ENCODE assay signal across 12 mouse cellular contexts in the genomic region with DNA sequence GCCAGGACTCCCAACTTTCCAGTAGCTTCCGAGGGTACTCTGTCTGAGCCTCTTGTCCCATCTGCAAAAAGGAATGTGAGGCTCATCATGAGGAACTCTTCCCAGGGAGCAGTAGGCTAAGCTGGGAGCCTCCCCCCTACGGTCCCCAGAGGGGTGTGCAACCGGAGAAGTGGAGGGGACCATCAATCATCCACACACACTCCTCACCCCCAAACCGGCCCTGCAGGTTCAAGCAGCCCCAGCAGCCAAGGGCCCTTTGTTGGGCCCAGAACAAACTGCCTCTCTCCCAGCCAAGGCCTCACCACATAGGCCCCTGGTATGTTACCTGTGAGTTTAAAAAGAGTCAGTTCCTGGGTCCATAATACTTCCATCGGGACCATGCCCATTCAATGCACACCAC. TPM values are rescaled to one million over a fixed set of nuclear protein-coding genes. Genes with fewer than 3 reads are reported as not detected.
DNase-seq lines count a peak whose midpoint lies in the region; ATAC-seq and TF ChIP-seq lines count a peak whose summit lies in the region.
"Had no signal": no experiment of that assay in that cellular context is flagged by ENCODE, and none has a peak within 500 bp of the region (broad histone marks: within the 10 kb centered on the region; RNA-seq: fewer than 3 reads in every experiment).

No protein-coding gene starts in this region.

- 41% methylated on average over 5 of the region's 5 CpGs for whole genome bisulfite sequencing in lung, embryonic 14.5 days
- WGBS in limb, embryonic 11.5 days = 67% methylated on average over 5 of the region's 5 CpGs
- WGBS in stomach, embryonic 15.5 days = 36% methylated on average over 5 of the region's 5 CpGs

- H3K4me3 ChIP-seq in gastrocnemius, adult 2 months = peak overlapping the region; percentile 45
- H3K4me3 ChIP-seq in lung, embryonic 14.5 days (ENCODE audit: low read depth, low read length) = no peak overlapping the region
- H3K4me3 ChIP-seq in limb, embryonic 11.5 days (ENCODE audit: low read depth, low read length) = no peak overlapping the region
- H3K4me3 ChIP-seq in stomach, embryonic 15.5 days (replicated peaks) = no peak overlapping the region
- H3K4me3 ChIP-seq: midbrain, embryonic 15.5 days had no signal

- no peaks in the 10 kb centered on the region for H3K9me3 ChIP-seq in lung, embryonic 14.5 days (ENCODE audit: low read depth, low read length)
- no peaks in the 10 kb centered on the region for H3K9me3 ChIP-seq in limb, embryonic 11.5 days (ENCODE audit: control insufficient read depth, low read length)
- H3K9me3 ChIP-seq in stomach, embryonic 15.5 days = no peaks in the 10 kb centered on the region
- H3K9me3 ChIP-seq: midbrain, embryonic 15.5 days had no signal

- TF ChIP-seq CTCF in gastrocnemius, adult 2 months (IDR thresholded peaks at IDR 0.05) = no peak
- no peak for TF ChIP-seq CTCF in lung, embryonic 14.5 days (IDR thresholded peaks at IDR 0.05; ENCODE audit: low read depth)

- intact Hi-C loops in gastrocnemius, adult 2 months (cut with DNase I) = no loop called here

- no peaks in the 10 kb centered on the region for H3K27me3 ChIP-seq in lung, embryonic 14.5 days (ENCODE audit: insufficient read depth, low read length)
- no peaks in the 10 kb centered on the region for H3K27me3 ChIP-seq in limb, embryonic 11.5 days (ENCODE audit: control insufficient read depth, insufficient read depth, low read length)
- no peaks in the 10 kb centered on the region for H3K27me3 ChIP-seq in stomach, embryonic 15.5 days (replicated peaks)
- H3K27me3 ChIP-seq: CH12.LX; midbrain, embryonic 15.5 days had no signal

- peak; percentile 42; the same call in 1 of the 2 replicates for ATAC-seq in lung, embryonic 14.5 days (ENCODE audit: insufficient read depth)
- ATAC-seq in limb, embryonic 11.5 days (ENCODE audit: insufficient number of reproducible peaks, low FRiP score, low TSS enrichment, low read depth) = no peak
- peak; percentile 32; the same call in 1 of the 2 replicates for ATAC-seq in stomach, embryonic 15.5 days (ENCODE audit: insufficient read depth, low FRiP score, low read depth)
- ATAC-seq: hindbrain, embryonic 16.5 days; midbrain, embryonic 15.5 days had no signal

- no peak for DNase-seq in gastrocnemius, adult 2 months
- no peak for DNase-seq in gastrocnemius, postnatal 10 days
- peak; percentile 67 for DNase-seq in lung, embryonic 14.5 days
- DNase-seq in lung, postnatal 25 days (ENCODE audit: low spot score) = no peak
- DNase-seq in limb, embryonic 11.5 days (ENCODE audit: low spot score) = peak; percentile 50
- no peak for DNase-seq in thymus, postnatal 4 days
- no peak for DNase-seq in neural tube, embryonic 10.5 days (ENCODE audit: extremely low spot score, low spot score)
- DNase-seq: embryo, embryonic 11 days had no signal

- peaks cover 34% of the 10 kb centered on the region for H3K4me1 ChIP-seq in lung, embryonic 14.5 days (ENCODE audit: insufficient read depth)
- peaks cover 4% of the 10 kb centered on the region; the same call in 1 of the 2 replicates for H3K4me1 ChIP-seq in limb, embryonic 11.5 days (ENCODE audit: control insufficient read depth, insufficient read depth, low read length)
- peaks cover 40% of the 10 kb centered on the region for H3K4me1 ChIP-seq in stomach, embryonic 15.5 days

- H3K9ac ChIP-seq in lung, embryonic 14.5 days = peak overlapping the region; percentile 29
- H3K9ac ChIP-seq in limb, embryonic 11.5 days (ENCODE audit: low read length) = no peak overlapping the region
- H3K9ac ChIP-seq in stomach, embryonic 15.5 days = no peak overlapping the region
- H3K9ac ChIP-seq: midbrain, embryonic 15.5 days had no signal

- H3K4me2 ChIP-seq in lung, embryonic 14.5 days = peak overlapping the region; percentile 32; the same call in 1 of the 2 replicates
- H3K4me2 ChIP-seq in limb, embryonic 11.5 days (ENCODE audit: low read depth, severe bottlenecking) = no peak overlapping the region
- peak overlapping the region; percentile 14; the same call in 1 of the 2 replicates for H3K4me2 ChIP-seq in stomach, embryonic 15.5 days
- H3K4me2 ChIP-seq: midbrain, embryonic 15.5 days had no signal

- peaks cover 7% of the 10 kb centered on the region for H3K36me3 ChIP-seq in lung, embryonic 14.5 days (ENCODE audit: insufficient read depth)
- H3K36me3 ChIP-seq in limb, embryonic 11.5 days (ENCODE audit: control insufficient read depth, insufficient read depth, low read length) = peaks cover 6% of the 10 kb centered on the region; the same call in 1 of the 2 replicates
- H3K36me3 ChIP-seq in stomach, embryonic 15.5 days = 0 out of 2 replicates have a peak, but pooled peaks cover 6% of the 10 kb centered on the region

- H3K27ac ChIP-seq in gastrocnemius, adult 2 months = peak overlapping the region; percentile 83
- peak overlapping the region; percentile 86 for H3K27ac ChIP-seq in lung, embryonic 14.5 days (ENCODE audit: low read depth)
- no peak overlapping the region for H3K27ac ChIP-seq in limb, embryonic 11.5 days (replicated peaks; ENCODE audit: low read depth, low read length)
- H3K27ac ChIP-seq in stomach, embryonic 15.5 days = peak overlapping the region; percentile 80
- H3K27ac ChIP-seq: midbrain, embryonic 15.5 days had no signal

RNA-seq across cellular contexts. Expression of gene Cyb5r3, which starts 5.3 kb away (rescaled TPM):
- 10 to 100 TPM; 39.2 to 43.1 TPM for total RNA-seq in gastrocnemius, adult 2 months (2021)
- 100 to 1,000 TPM in 1 of 2 experiments, 10 to 100 TPM in 1; 91.3 to 102 TPM for total RNA-seq in gastrocnemius, postnatal 10 days (2021)
- 161 and 164 TPM in 2 replicates for polyA plus RNA-seq in lung, embryonic 14.5 days (2014; fragmentation: Nextera tagmentation; extraction: Ambion mirVana)
- 136 and 149 TPM in 2 replicates for polyA plus RNA-seq in limb, embryonic 11.5 days (2014; fragmentation: Nextera tagmentation; extraction: Ambion mirVana)
- 182 and 210 TPM in 2 replicates for polyA plus RNA-seq in stomach, embryonic 15.5 days (2015; fragmentation: Nextera tagmentation; extraction: Ambion mirVana)

RNA-seq across cellular contexts. Expression of gene Poldip3, which starts 17.9 kb away (rescaled TPM):
- 10 to 100 TPM; 16.0 to 16.3 TPM for total RNA-seq in gastrocnemius, adult 2 months (2021)
- total RNA-seq in gastrocnemius, postnatal 10 days (2021) = 10 to 100 TPM; 33.8 to 43.3 TPM
- 159 and 162 TPM in 2 replicates for polyA plus RNA-seq in lung, embryonic 14.5 days (2014; fragmentation: Nextera tagmentation; extraction: Ambion mirVana)
- polyA plus RNA-seq in limb, embryonic 11.5 days (2014; fragmentation: Nextera tagmentation; extraction: Ambion mirVana) = 176 and 182 TPM in 2 replicates
- 112 and 121 TPM in 2 replicates for polyA plus RNA-seq in stomach, embryonic 15.5 days (2015; fragmentation: Nextera tagmentation; extraction: Ambion mirVana)

RNA-seq across cellular contexts. Expression of gene Rrp7a, which starts 44.5 kb away (rescaled TPM):
- 10 to 100 TPM; 34.3 to 41.3 TPM for total RNA-seq in gastrocnemius, adult 2 months (2021)
- 10 to 100 TPM; 41.0 to 44.3 TPM for total RNA-seq in gastrocnemius, postnatal 10 days (2021)
- 51.0 and 59.3 TPM in 2 replicates for polyA plus RNA-seq in lung, embryonic 14.5 days (2014; fragmentation: Nextera tagmentation; extraction: Ambion mirVana)
- 53.5 and 57.3 TPM in 2 replicates for polyA plus RNA-seq in limb, embryonic 11.5 days (2014; fragmentation: Nextera tagmentation; extraction: Ambion mirVana)
- polyA plus RNA-seq in stomach, embryonic 15.5 days (2015; fragmentation: Nextera tagmentation; extraction: Ambion mirVana) = 56.0 and 59.8 TPM in 2 replicates

Comparison
In these comparisons a context has a peak if more than half of its experiments do, and no peak if none do; other contexts are left out.
1. DNase-seq: peak in lung, embryonic 14.5 days (single experiment) and limb, embryonic 11.5 days (single experiment); none in gastrocnemius, adult 2 months (single experiment), gastrocnemius, postnatal 10 days (single experiment), lung, postnatal 25 days (single experiment), thymus, postnatal 4 days (single experiment) and neural tube, embryonic 10.5 days (single experiment).